Mouse (Mus musculus): ENCODE data around the gene Slc3a2.
A peak's percentile ranks its signal among the peaks of the same experiment; 100 is the strongest.

- TF ChIP-seq CTCF (conservative IDR thresholded peaks at IDR 0.05 in 1 of 2, IDR thresholded peaks at IDR 0.05 in 1 of 2; ENCODE audit: low read depth in 2 of 2, low read length in 2 of 2) (peak; percentile 83 to 94), EP300 (IDR thresholded peaks at IDR 0.05; ENCODE audit: low read length) (no peak), POLR2AphosphoS2 (IDR thresholded peaks at IDR 0.05; ENCODE audit: low read depth, low read length) (no peak), MAX (IDR thresholded peaks at IDR 0.05; ENCODE audit: low read length) (no peak), MYC (IDR thresholded peaks at IDR 0.05; ENCODE audit: low read depth, low read length) (no peak), SIN3A (IDR thresholded peaks at IDR 0.05; ENCODE audit: low read length) (no peak), POLR2A (IDR thresholded peaks at IDR 0.05; ENCODE audit: low read depth, low read length) (no peak)
Observed at GRCm38 (mm10) chr19:8682996-8683395, 40.2 kb downstream of the Slc3a2 start.

All from CH12.LX (cell line).